Mouse (Mus musculus) intestine, embryonic 15.5 days (tissue): ENCODE measurements at regions not wholly inside any gene's neighbourhood (a gene's known extent, or its start where the extent isn't known, plus 50 kb on each side); places are given as distances from the start of the nearest gene placed in this dataset.
A peak's percentile ranks its signal among the peaks of the same experiment; 100 is the strongest.

Experiments
- ATAC-seq: fragments of 200-750 bp; cut with Nextera tagmentation; 2 replicates; pipeline ENCODE4 v1.8.0; 2017; ENCODE audit warnings: moderate TSS enrichment, moderate library complexity
- H3K27ac ChIP-seq: fragments of 300-500 bp; sonication (generic); 2 replicates; pipeline ENCODE4 v1.5.1; 2015; ENCODE audit warnings: mild to moderate bottlenecking, inconsistent platforms
- H3K27me3 ChIP-seq: fragments of 300-500 bp; sonication (generic); replicated peaks from 2 replicates; pipeline ENCODE4 v1.6.1; 2015; ENCODE audit warnings: inconsistent platforms
- H3K36me3 ChIP-seq: fragments of 300-500 bp; sonication (generic); 2 replicates; pipeline ENCODE4 v1.6.1; 2015; ENCODE audit warnings: inconsistent platforms
- H3K4me1 ChIP-seq: fragments of 300-500 bp; sonication (generic); replicated peaks from 2 replicates; pipeline ENCODE4 v1.6.1; 2015; ENCODE audit warnings: inconsistent platforms
- H3K4me2 ChIP-seq: fragments of 300-500 bp; sonication (generic); replicated peaks from 2 replicates; pipeline ENCODE4 v1.6.1; 2015; ENCODE audit warnings: mild to moderate bottlenecking, inconsistent platforms
- H3K4me3 ChIP-seq: fragments of 300-500 bp; sonication (generic); replicated peaks from 2 replicates; pipeline ENCODE4 v1.5.1; 2015; ENCODE audit warnings: inconsistent platforms
- H3K9ac ChIP-seq: fragments of 300-500 bp; sonication (generic); 2 replicates; pipeline ENCODE4 v1.6.1; 2015; ENCODE audit warnings: inconsistent platforms
- H3K9me3 ChIP-seq: fragments of 300-500 bp; sonication (generic); 2 replicates; pipeline ENCODE4 v1.6.1; 2016; ENCODE audit warnings: inconsistent platforms
- WGBS: fragments of 180-500 bp; shearing (Covaris S2); methylation state at CpG from one replicate; pipeline ENCODE4 v1.1.7; 2015; 5-methylcytosine and 5-hydroxymethylcytosine counted together

- Histone ChIP-seq H3K27me3 (no peaks in the 10 kb centered on the region), H3K9me3 (no peaks in the 10 kb centered on the region), H3K36me3 (no peaks in the 10 kb centered on the region), H3K4me3 (no peak overlapping the region), H3K27ac (peak overlapping the region; percentile 73), H3K9ac (no peak overlapping the region), H3K4me2 (no peak overlapping the region), H3K4me1 (peaks cover 22% of the 10 kb centered on the region)
- 72% methylated on average over 6 of the region's 6 CpGs for WGBS
- ATAC-seq: no peak; the same call in 1 of the 2 replicates
These were observed 298.7 kb upstream of the Klf3 start for GRCm38 (mm10) chr5:64504507-64504906.

- Histone ChIP-seq H3K4me2 (peak overlapping the region; percentile 53), H3K4me3 (peak overlapping the region; percentile 20), H3K36me3 (no peaks in the 10 kb centered on the region), H3K9me3 (no peaks in the 10 kb centered on the region), H3K9ac (0 out of 2 replicates have a peak overlapping the region, but pooled peaks have one; percentile 3), H3K27ac (peak overlapping the region; percentile 73), H3K4me1 (peaks cover 22% of the 10 kb centered on the region), H3K27me3 (no peaks in the 10 kb centered on the region)
- peak; percentile 93 for ATAC-seq
- under 1% methylated on average over 17 of the region's 17 CpGs for WGBS
These were observed 297.9 kb upstream of the Klf3 start for GRCm38 (mm10) chr5:64505227-64505834.

- Histone ChIP-seq H3K4me1 (peaks cover 22% of the 10 kb centered on the region), H3K27me3 (no peaks in the 10 kb centered on the region), H3K4me2 (peak overlapping the region; percentile 53), H3K36me3 (no peaks in the 10 kb centered on the region), H3K9me3 (no peaks in the 10 kb centered on the region), H3K4me3 (peak overlapping the region; percentile 20), H3K9ac (no peak overlapping the region), H3K27ac (peak overlapping the region; percentile 73)
- 1% methylated on average over 15 of the region's 15 CpGs for WGBS
- peak; percentile 68 for ATAC-seq
These were observed 297.2 kb upstream of the Klf3 start for GRCm38 (mm10) chr5:64505835-64506600.

- Histone ChIP-seq H3K9ac (no peak overlapping the region), H3K27me3 (no peaks in the 10 kb centered on the region), H3K9me3 (no peaks in the 10 kb centered on the region), H3K4me3 (no peak overlapping the region), H3K36me3 (no peaks in the 10 kb centered on the region), H3K27ac (no peak overlapping the region), H3K4me1 (peaks cover 20% of the 10 kb centered on the region), H3K4me2 (no peak overlapping the region)
- 66% methylated on average over 2 of the region's 2 CpGs for WGBS
- no peak for ATAC-seq
These were observed 294.6 kb upstream of the Klf3 start for GRCm38 (mm10) chr5:64508565-64508964.

GRCm38 (mm10) chr5:64513155-64513945, 289.8 kb upstream of the Klf3 start:
- H3K4me2 ChIP-seq: no peak overlapping the region
- peaks cover 8% of the 10 kb centered on the region; the same call in 1 of the 2 replicates for H3K4me1 ChIP-seq
- no peaks in the 10 kb centered on the region for H3K36me3 ChIP-seq
- no peak overlapping the region for H3K4me3 ChIP-seq
- no peak for ATAC-seq
- H3K27ac ChIP-seq: no peak overlapping the region
- H3K9me3 ChIP-seq: no peaks in the 10 kb centered on the region
- H3K9ac ChIP-seq: no peak overlapping the region
- 82% methylated on average over 20 of the region's 20 CpGs for WGBS
- no peaks in the 10 kb centered on the region for H3K27me3 ChIP-seq

GRCm38 (mm10) chr5:64516115-64516665, 287.0 kb upstream of the Klf3 start:
- no peaks in the 10 kb centered on the region for H3K9me3 ChIP-seq
- H3K9ac ChIP-seq: no peak overlapping the region
- H3K4me1 ChIP-seq: peaks cover 16% of the 10 kb centered on the region; the same call in 1 of the 2 replicates
- no peak overlapping the region for H3K27ac ChIP-seq
- H3K36me3 ChIP-seq: no peaks in the 10 kb centered on the region
- 66% methylated on average over 13 of the region's 13 CpGs for WGBS
- no peak overlapping the region for H3K4me3 ChIP-seq
- H3K27me3 ChIP-seq: no peaks in the 10 kb centered on the region
- H3K4me2 ChIP-seq: no peak overlapping the region
- ATAC-seq: peak; percentile 76

GRCm38 (mm10) chr5:64517241-64517640, 285.9 kb upstream of the Klf3 start:
- Histone ChIP-seq H3K36me3 (no peaks in the 10 kb centered on the region), H3K9me3 (no peaks in the 10 kb centered on the region), H3K27me3 (no peaks in the 10 kb centered on the region), H3K9ac (no peak overlapping the region), H3K4me1 (peaks cover 16% of the 10 kb centered on the region; the same call in 1 of the 2 replicates), H3K27ac (no peak overlapping the region), H3K4me2 (no peak overlapping the region), H3K4me3 (no peak overlapping the region)
- WGBS: 82% methylated on average over 4 of the region's 4 CpGs
- no peak for ATAC-seq

GRCm38 (mm10) chr5:64517835-64518234, 285.4 kb upstream of the Klf3 start:
- Histone ChIP-seq H3K27me3 (no peaks in the 10 kb centered on the region), H3K9me3 (no peaks in the 10 kb centered on the region), H3K9ac (no peak overlapping the region), H3K4me3 (no peak overlapping the region), H3K4me2 (no peak overlapping the region), H3K4me1 (peaks cover 16% of the 10 kb centered on the region; the same call in 1 of the 2 replicates), H3K36me3 (no peaks in the 10 kb centered on the region), H3K27ac (no peak overlapping the region)
- ATAC-seq: no peak
- 37% methylated on average over 3 of the region's 3 CpGs for WGBS

- Histone ChIP-seq H3K9ac (no peak overlapping the region), H3K36me3 (no peaks in the 10 kb centered on the region), H3K27me3 (no peaks in the 10 kb centered on the region), H3K9me3 (no peaks in the 10 kb centered on the region), H3K4me1 (peaks cover 16% of the 10 kb centered on the region; the same call in 1 of the 2 replicates), H3K27ac (no peak overlapping the region), H3K4me3 (no peak overlapping the region), H3K4me2 (no peak overlapping the region)
- 59% methylated on average over 7 of the region's 7 CpGs for WGBS
- ATAC-seq: peak; percentile 52
These were observed 284.2 kb upstream of the Klf3 start for GRCm38 (mm10) chr5:64519036-64519435.

- Histone ChIP-seq H3K4me2 (0 out of 2 replicates have a peak overlapping the region, but pooled peaks have one; percentile 24), H3K4me3 (no peak overlapping the region), H3K27ac (0 out of 2 replicates have a peak overlapping the region, but pooled peaks have one; percentile 0), H3K36me3 (no peaks in the 10 kb centered on the region), H3K4me1 (peaks cover 16% of the 10 kb centered on the region; the same call in 1 of the 2 replicates), H3K27me3 (no peaks in the 10 kb centered on the region), H3K9ac (no peak overlapping the region), H3K9me3 (no peaks in the 10 kb centered on the region)
- 0 out of 2 replicates have a peak, but pooled peaks have one; percentile 4 for ATAC-seq
- 79% methylated on average over 12 of the region's 12 CpGs for WGBS
These were observed 283.5 kb upstream of the Klf3 start for GRCm38 (mm10) chr5:64519731-64520130.

- WGBS: 75% methylated on average over 6 of the region's 6 CpGs
- H3K27ac ChIP-seq: no peak overlapping the region
- no peak overlapping the region for H3K4me2 ChIP-seq
- no peak for ATAC-seq
- H3K9me3 ChIP-seq: no peaks in the 10 kb centered on the region
- no peaks in the 10 kb centered on the region for H3K27me3 ChIP-seq
- no peak overlapping the region for H3K9ac ChIP-seq
- H3K36me3 ChIP-seq: no peaks in the 10 kb centered on the region
- no peak overlapping the region for H3K4me3 ChIP-seq
- 0 out of 2 replicates have a peak, but pooled peaks cover 10% of the 10 kb centered on the region for H3K4me1 ChIP-seq
These were observed 281.8 kb upstream of the Klf3 start for GRCm38 (mm10) chr5:64521401-64521800.

- no peak overlapping the region for H3K4me2 ChIP-seq
- H3K27ac ChIP-seq: no peak overlapping the region
- H3K27me3 ChIP-seq: no peaks in the 10 kb centered on the region
- no peak overlapping the region for H3K4me3 ChIP-seq
- 40% methylated on average over 5 of the region's 5 CpGs for WGBS
- 0 out of 2 replicates have a peak, but pooled peaks cover 10% of the 10 kb centered on the region for H3K4me1 ChIP-seq
- H3K9me3 ChIP-seq: no peaks in the 10 kb centered on the region
- H3K36me3 ChIP-seq: no peaks in the 10 kb centered on the region
- no peak overlapping the region for H3K9ac ChIP-seq
- ATAC-seq: no peak
These were observed 281.2 kb upstream of the Klf3 start for GRCm38 (mm10) chr5:64521969-64522368.
